Mouse (Mus musculus): ENCODE data around the gene Cpsf4l. TPM values are rescaled to one million over a fixed set of nuclear protein-coding genes. Genes with fewer than 3 reads are reported as not detected.

Cpsf4l gene
- polyA plus RNA-seq, 2 experiments = 0.02 to 0.11 TPM

- peak within 1 kb of the TSS; percentile 91 to 92 for H3K4me3 ChIP-seq (ENCODE audit: insufficient read depth in 1 of 2, low read depth in 2 of 2, low read length in 2 of 2)
- TF ChIP-seq CTCF (IDR thresholded peaks at IDR 0.05; ENCODE audit: low read depth) = no peak; the same call in 1 of the 2 replicates
- TF ChIP-seq EP300 (IDR thresholded peaks at IDR 0.05; ENCODE audit: low read depth) = peak; percentile 77
- H3K27ac ChIP-seq = peak within 1 kb of the TSS; percentile 99
- H3K9ac ChIP-seq (replicated peaks) = peak within 1 kb of the TSS; percentile 96
- peak within 1 kb of the TSS; percentile 92 for H3K4me2 ChIP-seq (ENCODE audit: low read depth)
- DNase-seq (ENCODE audit: low read depth in 3 of 3, low spot score in 3 of 3) (peak; percentile 87 to 89 (median 88)), ATAC-seq (ENCODE audit: insufficient read depth) (peak; percentile 82)
- H3K27me3 ChIP-seq (ENCODE audit: control insufficient read depth, insufficient read depth, low read length) = no peaks in the 10 kb centered on the region
- peaks cover 31 to 40% of the 10 kb centered on the region in 2 experiments for H3K4me1 ChIP-seq (replicated peaks; ENCODE audit: control insufficient read depth in 2 of 2, insufficient read depth in 2 of 2, low read length in 1 of 2)
- peaks cover 13% of the 10 kb centered on the region for H3K36me3 ChIP-seq (replicated peaks; ENCODE audit: control insufficient read depth, insufficient read depth, low read depth)
- H3K9me3 ChIP-seq (ENCODE audit: control insufficient read depth, low read length) = no peaks in the 10 kb centered on the region
- WGBS (ENCODE audit: insufficient replicate concordance) = under 1% methylated on average over 73 of the region's 73 CpGs
These were observed 25.7 kb downstream of the Cpsf4l start, which contains the start of the genes Fam104a and D11Wsu47e for GRCm38 (mm10) chr11:113683957-113684706. TSS of gene Fam104a (minus strand) at chr11:113684155. TSS of gene D11Wsu47e (plus strand) at chr11:113684412.

- no peak for TF ChIP-seq EP300 (IDR thresholded peaks at IDR 0.05; ENCODE audit: low read depth)
- TF ChIP-seq CTCF (IDR thresholded peaks at IDR 0.05; ENCODE audit: low read depth) = no peak
- H3K4me1 ChIP-seq (replicated peaks; ENCODE audit: control insufficient read depth in 2 of 2, insufficient read depth in 2 of 2, low read length in 1 of 2) = peaks cover 34 to 40% of the 10 kb centered on the region in 2 experiments
- H3K4me2 ChIP-seq (ENCODE audit: low read depth) = peak overlapping the region; percentile 92
- H3K36me3 ChIP-seq (replicated peaks; ENCODE audit: control insufficient read depth, insufficient read depth, low read depth) = peaks cover 7% of the 10 kb centered on the region
- peak overlapping the region; percentile 91 to 92 for H3K4me3 ChIP-seq (ENCODE audit: insufficient read depth in 1 of 2, low read depth in 2 of 2, low read length in 2 of 2)
- H3K27me3 ChIP-seq (ENCODE audit: control insufficient read depth, insufficient read depth, low read length) = no peaks in the 10 kb centered on the region
- H3K27ac ChIP-seq = peak overlapping the region; percentile 99
- ATAC-seq (ENCODE audit: insufficient read depth) (no peak), DNase-seq (ENCODE audit: low read depth in 3 of 3, low spot score in 3 of 3) (no peak)
- no peaks in the 10 kb centered on the region for H3K9me3 ChIP-seq (ENCODE audit: control insufficient read depth, low read length)
- peak overlapping the region; percentile 96 for H3K9ac ChIP-seq (replicated peaks)
- WGBS (ENCODE audit: insufficient replicate concordance) = under 1% methylated on average over 34 of the region's 38 CpGs
These were observed 26.2 kb downstream of the Cpsf4l start for GRCm38 (mm10) chr11:113683627-113683956.

GRCm38 (mm10) chr11:113682897-113683626 is 26.8 kb downstream of the Cpsf4l start:
- Histone ChIP-seq H3K4me2 (ENCODE audit: low read depth) (peak overlapping the region; percentile 92), H3K27ac (peak overlapping the region; percentile 99), H3K9me3 (ENCODE audit: control insufficient read depth, low read length) (no peaks in the 10 kb centered on the region), H3K27me3 (ENCODE audit: control insufficient read depth, insufficient read depth, low read length) (no peaks in the 10 kb centered on the region), H3K36me3 (replicated peaks; ENCODE audit: control insufficient read depth, insufficient read depth, low read depth) (peaks cover 2% of the 10 kb centered on the region), H3K9ac (replicated peaks) (peak overlapping the region; percentile 96), H3K4me1 (replicated peaks; ENCODE audit: control insufficient read depth in 2 of 2, insufficient read depth in 2 of 2, low read length in 1 of 2) (peaks cover 38 to 40% of the 10 kb centered on the region in 2 experiments), H3K4me3 (ENCODE audit: insufficient read depth in 1 of 2, low read depth in 2 of 2, low read length in 2 of 2) (peak overlapping the region; percentile 91 to 92)
- peak; percentile 62 for ATAC-seq (ENCODE audit: insufficient read depth)
- peak in 2 of 3 experiments; percentile 53 to 57 for DNase-seq (ENCODE audit: low read depth in 3 of 3, low spot score in 3 of 3)
- WGBS (ENCODE audit: insufficient replicate concordance) = 4% methylated on average over 38 of the region's 38 CpGs
- no peak for TF ChIP-seq CTCF (IDR thresholded peaks at IDR 0.05; ENCODE audit: low read depth)
- no peak for TF ChIP-seq EP300 (IDR thresholded peaks at IDR 0.05; ENCODE audit: low read depth)

DNA sequence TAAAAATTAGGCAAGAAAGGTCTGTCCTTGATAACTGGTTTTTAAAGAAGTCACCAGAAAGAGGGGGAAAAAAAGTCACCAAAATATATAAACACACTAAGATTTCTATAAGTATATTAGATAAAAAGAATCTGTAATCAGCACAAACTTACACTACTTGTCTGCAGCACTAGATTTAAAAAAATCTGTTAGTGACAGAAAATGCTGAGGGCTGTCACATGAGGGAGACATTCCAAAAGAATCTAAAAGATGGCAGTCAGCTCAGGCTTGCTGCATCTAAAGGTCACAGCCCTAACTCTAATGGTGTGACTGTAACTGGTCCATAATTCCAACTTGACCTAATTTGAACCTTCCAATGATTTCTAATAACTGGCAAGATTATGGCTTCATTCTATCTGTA is 27.8 kb downstream of the Cpsf4l start:
- no peaks in the 10 kb centered on the region for H3K9me3 ChIP-seq (ENCODE audit: control insufficient read depth, low read length)
- peak overlapping the region; percentile 96 for H3K9ac ChIP-seq (replicated peaks)
- ATAC-seq (ENCODE audit: insufficient read depth) = no peak
- H3K4me1 ChIP-seq (replicated peaks; ENCODE audit: control insufficient read depth in 2 of 2, insufficient read depth in 2 of 2, low read length in 1 of 2) = peaks cover 38 to 40% of the 10 kb centered on the region in 2 experiments
- no peak for DNase-seq (ENCODE audit: low read depth in 3 of 3, low spot score in 3 of 3)
- peak overlapping the region; percentile 92 for H3K4me2 ChIP-seq (ENCODE audit: low read depth)
- no peaks in the 10 kb centered on the region for H3K27me3 ChIP-seq (ENCODE audit: control insufficient read depth, insufficient read depth, low read length)
- peaks cover 8% of the 10 kb centered on the region for H3K36me3 ChIP-seq (replicated peaks; ENCODE audit: control insufficient read depth, insufficient read depth, low read depth)
- H3K27ac ChIP-seq = peak overlapping the region; percentile 99
- H3K4me3 ChIP-seq (ENCODE audit: insufficient read depth in 1 of 2, low read depth in 2 of 2, low read length in 2 of 2) = peak overlapping the region; percentile 91 to 92
- TF ChIP-seq CTCF (IDR thresholded peaks at IDR 0.05; ENCODE audit: low read depth) (no peak; the same call in 1 of the 2 replicates), EP300 (IDR thresholded peaks at IDR 0.05; ENCODE audit: low read depth) (no peak)

GRCm38 (mm10) chr11:113680954-113681353 is 28.9 kb downstream of the Cpsf4l start:
- ATAC-seq (ENCODE audit: insufficient read depth) (peak; percentile 67), DNase-seq (ENCODE audit: low read depth in 3 of 3, low spot score in 3 of 3) (peak; percentile 82 to 83 (median 83))
- TF ChIP-seq CTCF (IDR thresholded peaks at IDR 0.05; ENCODE audit: low read depth) (no peak), EP300 (IDR thresholded peaks at IDR 0.05; ENCODE audit: low read depth) (peak; percentile 94)
- peaks cover 18% of the 10 kb centered on the region for H3K36me3 ChIP-seq (replicated peaks; ENCODE audit: control insufficient read depth, insufficient read depth, low read depth)
- no peaks in the 10 kb centered on the region for H3K9me3 ChIP-seq (ENCODE audit: control insufficient read depth, low read length)
- H3K27me3 ChIP-seq (ENCODE audit: control insufficient read depth, insufficient read depth, low read length) = no peaks in the 10 kb centered on the region
- peak overlapping the region; percentile 96 for H3K9ac ChIP-seq (replicated peaks)
- H3K4me3 ChIP-seq (ENCODE audit: insufficient read depth in 1 of 2, low read depth in 2 of 2, low read length in 2 of 2) = peak overlapping the region; percentile 55 to 92
- peak overlapping the region; percentile 99 for H3K27ac ChIP-seq
- 19% methylated on average over 2 of the region's 2 CpGs for WGBS (ENCODE audit: insufficient replicate concordance)
- peak overlapping the region; percentile 92 for H3K4me2 ChIP-seq (ENCODE audit: low read depth)
- peaks cover 38 to 40% of the 10 kb centered on the region in 2 experiments for H3K4me1 ChIP-seq (replicated peaks; ENCODE audit: control insufficient read depth in 2 of 2, insufficient read depth in 2 of 2, low read length in 1 of 2)
